Mouse (Mus musculus): ENCODE results near the gene Cradd.
A peak's percentile ranks its signal among the peaks of the same experiment; 100 is the strongest.

The Cradd gene

GRCm38 (mm10) chr10:95269151-95269550 is 54.8 kb downstream of the Cradd start:
- no peak for DNase-seq (ENCODE audit: low spot score)

- no peak for DNase-seq (ENCODE audit: low spot score)
Observed at GRCm38 (mm10) chr10:95268366-95268765, 55.6 kb downstream of the Cradd start.

DNA sequence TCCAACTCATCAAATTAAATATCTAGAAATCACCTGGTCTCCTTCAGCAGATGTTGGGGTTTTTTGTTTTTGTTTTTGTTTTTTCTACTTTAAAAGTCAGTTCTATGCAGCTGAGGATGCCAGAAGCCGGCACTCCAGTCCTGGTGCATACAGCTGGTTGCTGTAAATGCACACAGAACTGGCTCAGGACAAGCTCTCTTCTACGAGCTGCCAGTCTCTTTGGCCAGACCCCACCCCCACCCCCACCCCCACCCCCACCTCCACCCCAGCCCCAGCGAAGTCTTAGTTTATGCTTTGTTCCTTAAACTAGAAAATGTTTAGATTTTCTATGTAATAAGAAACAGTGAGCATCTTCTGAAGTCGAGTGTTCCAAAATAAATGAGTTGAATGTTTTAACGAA is 57.0 kb downstream of the Cradd start:
- no peak for DNase-seq (ENCODE audit: low spot score)

- DNase-seq (ENCODE audit: low spot score) = no peak
Observed at GRCm38 (mm10) chr10:95266041-95266762, 57.7 kb downstream of the Cradd start.

DNA sequence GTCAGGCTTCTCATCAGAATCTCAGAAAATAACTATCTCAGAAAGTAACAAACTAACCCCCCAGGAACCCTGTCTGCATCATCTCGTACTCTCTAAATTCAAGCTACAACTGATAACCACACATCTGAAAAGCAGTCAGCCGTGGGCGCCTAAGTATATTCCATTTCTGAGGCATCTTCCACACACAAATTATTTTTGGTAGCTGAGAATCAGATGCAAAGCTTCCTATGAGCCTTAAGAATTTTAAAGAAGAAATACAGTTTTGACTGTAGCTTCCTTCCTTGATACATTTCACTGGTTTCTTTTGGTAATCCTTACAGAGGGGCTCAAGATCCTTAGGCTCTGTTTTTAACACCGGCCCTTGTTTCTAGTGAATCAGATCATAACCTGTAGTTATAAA is 58.4 kb downstream of the Cradd start:
- no peak for DNase-seq (ENCODE audit: low spot score)

GRCm38 (mm10) chr10:95264485-95265321 is 59.2 kb downstream of the Cradd start:
- DNase-seq (ENCODE audit: low spot score) = peak; percentile 47

GRCm38 (mm10) chr10:95262388-95262787 is 61.5 kb downstream of the Cradd start:
- DNase-seq (ENCODE audit: low spot score) = peak; percentile 25

- DNase-seq (ENCODE audit: low spot score) = no peak
Observed at GRCm38 (mm10) chr10:95261279-95261678, 62.7 kb downstream of the Cradd start.

DNA sequence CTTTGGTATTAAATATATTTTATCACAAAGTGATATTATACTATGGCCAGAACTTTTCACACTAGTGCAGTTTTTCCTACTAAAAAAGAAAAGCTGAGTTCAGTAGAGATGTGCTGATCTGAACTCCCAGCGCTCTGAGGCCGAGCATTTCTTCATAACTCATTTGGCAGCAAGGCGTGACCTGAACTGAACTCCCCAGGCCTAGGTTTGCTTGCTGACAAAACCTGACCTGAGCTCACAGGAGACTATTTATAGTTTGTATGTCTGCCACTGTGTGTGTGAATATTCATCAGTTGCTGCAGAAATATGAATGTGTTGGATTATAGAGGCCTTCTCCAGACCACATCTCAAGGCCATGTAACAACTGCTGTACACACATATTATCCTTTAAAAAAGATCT is 63.5 kb downstream of the Cradd start:
- DNase-seq (ENCODE audit: low spot score) = no peak

DNA sequence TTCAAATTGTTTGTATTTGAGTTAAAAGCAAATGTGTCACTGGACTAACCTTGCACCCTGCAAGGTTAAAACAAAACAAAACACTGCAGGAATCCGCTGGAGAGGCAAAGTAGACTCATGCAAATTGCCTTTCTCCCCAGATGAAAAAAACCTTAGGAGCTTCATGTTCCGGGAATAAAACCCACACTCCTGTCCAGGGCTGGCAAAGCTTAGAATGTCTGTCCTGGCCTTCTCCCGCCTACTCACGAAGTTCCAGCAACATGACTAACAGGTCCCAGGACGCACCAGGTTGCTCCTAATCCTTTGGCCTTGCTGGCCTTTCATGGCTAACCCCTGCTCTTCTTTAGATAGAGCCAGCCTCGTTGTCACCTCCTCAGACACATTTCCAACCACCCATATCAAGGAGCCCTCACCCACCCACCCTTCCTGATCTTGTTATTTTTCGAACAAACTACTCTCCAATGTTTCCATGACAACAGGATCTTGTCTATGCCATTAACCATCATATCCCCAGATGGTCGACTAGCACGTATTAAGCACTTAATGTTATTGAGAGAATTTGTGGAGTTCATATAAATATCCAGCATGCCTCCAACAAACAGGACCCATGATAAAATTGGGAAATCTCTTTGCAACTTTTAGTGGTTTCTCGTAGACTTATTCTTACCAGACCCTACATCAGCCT is 65.3 kb downstream of the Cradd start:
- no peak for DNase-seq (ENCODE audit: low spot score)

DNA sequence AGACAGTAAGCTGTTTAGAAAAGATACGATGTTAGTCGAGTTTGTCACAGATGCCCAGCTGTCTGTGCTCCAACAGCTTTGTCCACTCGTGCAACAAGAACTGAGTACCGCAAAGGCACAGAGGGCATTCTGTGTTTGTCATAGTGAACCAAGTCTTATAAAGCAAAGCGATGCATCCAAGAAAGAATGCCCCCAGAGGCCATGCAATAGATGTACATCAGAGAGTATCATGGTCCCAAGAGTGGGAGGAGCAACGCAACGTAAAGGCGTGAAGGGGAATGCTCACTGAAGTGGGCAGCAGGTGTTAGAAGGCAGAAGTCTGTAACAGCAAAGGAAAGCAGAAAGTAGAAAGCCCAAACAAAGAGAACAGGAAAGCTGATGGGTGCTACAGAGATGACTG is 66.0 kb downstream of the Cradd start:
- DNase-seq (ENCODE audit: low spot score) = no peak

DNA sequence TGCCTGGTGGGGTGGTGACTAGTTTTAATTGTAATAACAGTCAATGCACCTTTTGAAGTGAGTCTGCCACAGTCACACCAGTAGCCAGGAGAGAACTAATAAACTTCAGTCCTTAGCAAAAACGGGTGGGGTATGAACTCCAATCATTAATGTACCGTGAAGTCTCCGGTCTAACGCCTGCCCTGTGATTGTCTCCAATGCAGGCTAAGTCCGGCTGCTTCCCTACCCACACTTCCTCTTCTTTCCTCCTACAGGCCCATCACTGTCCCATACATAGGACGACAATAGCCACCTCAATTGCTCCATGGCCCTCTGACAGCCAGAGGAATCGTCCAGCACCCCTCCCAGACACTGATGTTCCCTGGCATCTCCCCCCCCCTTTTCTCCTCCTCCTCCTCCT is 67.8 kb downstream of the Cradd start:
- DNase-seq (ENCODE audit: low spot score) = no peak

GRCm38 (mm10) chr10:95255018-95255680 is 68.8 kb downstream of the Cradd start:
- DNase-seq (ENCODE audit: low spot score) = no peak

GRCm38 (mm10) chr10:95254453-95255001 is 69.4 kb downstream of the Cradd start:
- DNase-seq (ENCODE audit: low spot score) = no peak

- DNase-seq (ENCODE audit: low spot score) = no peak
Observed at GRCm38 (mm10) chr10:95254046-95254445, 69.9 kb downstream of the Cradd start.

GRCm38 (mm10) chr10:95251674-95252073 is 72.3 kb downstream of the Cradd start:
- no peak for DNase-seq (ENCODE audit: low spot score)

DNA sequence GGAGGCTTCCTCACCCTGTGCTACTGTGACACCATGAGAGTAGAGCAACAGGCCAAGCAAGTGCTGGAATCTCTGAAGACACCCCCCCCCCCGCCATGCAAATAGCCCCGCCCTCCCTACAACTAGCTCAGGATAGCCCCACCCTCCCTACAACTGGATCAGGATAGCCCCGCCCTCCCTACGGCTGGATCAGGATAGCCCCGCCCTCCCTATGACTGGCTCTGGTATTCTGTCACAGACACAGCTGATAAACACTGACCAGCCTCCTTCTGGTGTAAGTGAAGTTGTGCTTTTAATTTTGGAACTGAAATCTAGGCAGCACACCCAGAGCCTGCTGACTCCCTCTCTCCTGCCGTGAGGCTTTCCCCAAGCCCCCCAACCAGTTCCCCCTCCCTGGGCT is 75.6 kb downstream of the Cradd start:
- DNase-seq (ENCODE audit: low spot score) = peak; percentile 42

GRCm38 (mm10) chr10:95246696-95247095 is 77.2 kb downstream of the Cradd start:
- DNase-seq (ENCODE audit: low spot score) = no peak

GRCm38 (mm10) chr10:95245680-95245982 is 78.3 kb downstream of the Cradd start:
- no peak for DNase-seq (ENCODE audit: low spot score)

DNA sequence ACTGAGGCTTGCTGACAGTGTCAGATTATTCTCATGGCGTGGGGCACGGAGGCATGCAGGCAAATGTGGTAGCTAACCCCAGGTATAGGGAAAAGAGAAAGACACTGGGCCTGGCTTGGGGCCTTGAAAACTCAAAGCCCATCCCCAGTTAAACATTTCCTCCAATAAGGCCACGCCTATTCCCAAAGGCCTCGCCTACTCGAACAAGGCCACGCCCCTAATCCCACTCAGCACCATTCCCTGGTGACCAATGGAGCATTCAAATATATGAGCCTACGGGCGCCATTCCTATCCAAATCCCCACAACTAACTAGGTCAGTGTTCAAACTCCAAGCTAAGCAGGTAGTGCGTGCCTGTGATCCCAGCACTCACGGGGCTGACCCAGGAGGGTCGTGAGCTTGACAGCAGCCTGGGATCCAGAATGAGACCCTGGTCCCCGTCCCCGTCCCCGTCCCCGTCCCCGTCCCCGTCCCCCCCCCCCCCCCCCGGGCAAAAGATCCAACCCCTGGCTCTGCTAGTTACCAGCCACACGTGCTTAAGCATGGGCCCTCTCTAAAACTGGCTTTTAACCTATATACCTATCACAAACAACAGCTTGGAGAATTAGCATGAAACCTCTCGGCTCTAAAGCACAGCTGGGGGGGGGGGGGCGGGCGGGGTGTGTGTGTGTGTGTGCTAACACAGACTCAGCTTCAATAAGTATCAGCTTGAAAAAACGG is 78.8 kb downstream of the Cradd start:
- no peak for DNase-seq (ENCODE audit: low spot score)
